Mouse (Mus musculus) liver, adult 2 months (tissue): ENCODE measurements around the gene Ruvbl1.

ENCODE experiments used
- CTCF ChIP-seq: fragments of 200-500 bp; IDR thresholded peaks from 2 replicates; pipeline ENCODE4 v1.5.1; 2011; ENCODE audit warnings: low read depth, low read length, control low read depth
- POLR2A ChIP-seq: fragments of 200-500 bp; IDR thresholded peaks from 2 replicates; pipeline ENCODE4 v1.6.1; 2011; ENCODE audit warnings: low read length, control low read depth; ENCODE audit not compliant: insufficient read depth; ENCODE audit errors: extremely low read depth

GRCm38 (mm10) chr6:88545397-88545790, 80.2 kb downstream of the Ruvbl1 start:
- TF ChIP-seq CTCF (no peak), POLR2A (no peak)
